Mouse (Mus musculus) fat pad, adult 2 months (tissue): ENCODE measurements at regions not wholly inside any gene's neighbourhood (a gene's known extent, or its start where the extent isn't known, plus 50 kb on each side); places are given as distances from the start of the nearest gene placed in this dataset.

Experiments
- DNase-seq: peaks from one replicate; pipeline ENCODE4 v3.0.0-alpha.2; 2011; ENCODE audit warnings: low read depth, low spot score; ENCODE audit errors: extremely low read depth

GRCm38 (mm10) chr13:84345791-84346511 lies 123.9 kb downstream of the Tmem161b start:
- DNase-seq: no peak

- no peak for DNase-seq
These were observed 124.5 kb downstream of the Tmem161b start for GRCm38 (mm10) chr13:84346569-84346968.

- DNase-seq: no peak
These were observed 125.3 kb downstream of the Tmem161b start for GRCm38 (mm10) chr13:84347181-84347913.

- DNase-seq: peak; percentile 11
These were observed 126.0 kb downstream of the Tmem161b start for GRCm38 (mm10) chr13:84347914-84348700.

- no peak for DNase-seq
These were observed 126.5 kb downstream of the Tmem161b start for GRCm38 (mm10) chr13:84348701-84348975.

GRCm38 (mm10) chr13:84349001-84349720 lies 127.1 kb downstream of the Tmem161b start:
- no peak for DNase-seq

GRCm38 (mm10) chr13:84349721-84350040 lies 127.6 kb downstream of the Tmem161b start:
- DNase-seq: no peak

GRCm38 (mm10) chr13:84350791-84351190 lies 128.7 kb downstream of the Tmem161b start:
- no peak for DNase-seq

- no peak for DNase-seq
These were observed 134.4 kb downstream of the Tmem161b start for GRCm38 (mm10) chr13:84356455-84356854.

GRCm38 (mm10) chr13:84360536-84360935 lies 138.4 kb downstream of the Tmem161b start:
- no peak for DNase-seq

- DNase-seq: no peak
These were observed 142.0 kb downstream of the Tmem161b start for GRCm38 (mm10) chr13:84364069-84364468.

GRCm38 (mm10) chr13:84365503-84365902 lies 143.4 kb downstream of the Tmem161b start:
- DNase-seq: no peak

GRCm38 (mm10) chr13:84366017-84366416 lies 143.9 kb downstream of the Tmem161b start:
- DNase-seq: no peak

GRCm38 (mm10) chr13:84366839-84367238 lies 144.7 kb downstream of the Tmem161b start:
- DNase-seq: no peak

GRCm38 (mm10) chr13:84368225-84368624 lies 146.1 kb downstream of the Tmem161b start:
- no peak for DNase-seq

GRCm38 (mm10) chr13:84374711-84375257 lies 152.7 kb downstream of the Tmem161b start:
- DNase-seq: no peak

GRCm38 (mm10) chr13:84375941-84376340 lies 153.8 kb downstream of the Tmem161b start:
- DNase-seq: no peak

GRCm38 (mm10) chr13:84378553-84379332 lies 156.6 kb downstream of the Tmem161b start:
- DNase-seq: no peak

GRCm38 (mm10) chr13:84391554-84391953 lies 169.5 kb downstream of the Tmem161b start:
- DNase-seq: no peak
